Mouse (Mus musculus): ENCODE measurements at regions not wholly inside any gene's neighbourhood (a gene's known extent, or its start where the extent isn't known, plus 50 kb on each side); places are given as distances from the start of the nearest gene placed in this dataset.

- TF ChIP-seq CTCF (IDR thresholded peaks at IDR 0.05; ENCODE audit: low read depth, low read length) (no peak), POLR2A (IDR thresholded peaks at IDR 0.05; ENCODE audit: borderline replicate concordance, low read depth, low read length) (no peak)
These were observed 68.2 kb upstream of the Ptger4 start for GRCm38 (mm10) chr15:5312231-5312630.

All from bone marrow macrophage, adult 2 months (primary cell).